Mouse (Mus musculus) intestine, embryonic 16.5 days (tissue): ENCODE measurements around the gene Pdzd8. TPM values are rescaled to one million over a fixed set of nuclear protein-coding genes. Genes with fewer than 3 reads are reported as not detected.

Experiments
- ATAC-seq: fragments of 200-750 bp; cut with Nextera tagmentation; 2 replicates; pipeline ENCODE4 v1.8.0; 2017; ENCODE audit warnings: moderate TSS enrichment, moderate library complexity
- H3K27ac ChIP-seq: fragments of 300-500 bp; sonication (generic); 2 replicates; pipeline ENCODE4 v1.5.1; 2014; ENCODE audit warnings: mild to moderate bottlenecking, low read length
- H3K27me3 ChIP-seq: fragments of 300-500 bp; sonication (generic); replicated peaks from 2 replicates; pipeline ENCODE4 v1.6.1; 2014; ENCODE audit warnings: low read length, control low read depth, mixed read lengths; ENCODE audit not compliant: control insufficient read depth, insufficient read depth
- H3K36me3 ChIP-seq: fragments of 300-500 bp; sonication (generic); 2 replicates; pipeline ENCODE4 v1.6.1; 2014; ENCODE audit warnings: low read length, control low read depth; ENCODE audit not compliant: control insufficient read depth, insufficient read depth
- H3K4me1 ChIP-seq: fragments of 300-500 bp; sonication (generic); 2 replicates; pipeline ENCODE4 v1.6.1; 2014; ENCODE audit warnings: low read length, control low read depth, mixed read lengths; ENCODE audit not compliant: control insufficient read depth, insufficient read depth
- H3K4me2 ChIP-seq: fragments of 300-500 bp; sonication (generic); 2 replicates; pipeline ENCODE4 v1.6.1; 2014; ENCODE audit warnings: low read depth, low read length, control low read depth
- H3K4me3 ChIP-seq: fragments of 300-500 bp; sonication (generic); 2 replicates; pipeline ENCODE4 v1.5.1; 2014; ENCODE audit warnings: mild to moderate bottlenecking, low read length
- H3K9ac ChIP-seq: fragments of 300-500 bp; sonication (generic); 2 replicates; pipeline ENCODE4 v1.6.1; 2014; ENCODE audit warnings: low read depth, low read length
- H3K9me3 ChIP-seq: fragments of 300-500 bp; sonication (generic); 2 replicates; pipeline ENCODE4 v1.6.1; 2016; ENCODE audit warnings: low read length, control low read depth; ENCODE audit not compliant: control insufficient read depth
- WGBS: fragments of 180-500 bp; shearing (Covaris S2); extraction: QIAGEN DNeasy Blood & Tissue Kit; methylation state at CpG from one replicate; pipeline ENCODE4 v1.1.7; 2014; 5-methylcytosine and 5-hydroxymethylcytosine counted together
- polyA plus RNA-seq: library from polyadenylated mRNA; unstranded; fragments of >200 nt; fragmentation: Nextera tagmentation; extraction: Ambion mirVana; gene quantifications from 2 replicates; pipeline ENCODE4 v1.2.1, GENCODE M21; 2015

Gene Pdzd8
- polyA plus RNA-seq, 1 experiment from 2014 or later, result 5.9 TPM

GRCm38 (mm10) chr19:59345081-59345657 lies 411 bp downstream of the Pdzd8 start:
- H3K36me3 ChIP-seq, result no peaks in the 10 kb centered on the region
- peak; percentile 66 for ATAC-seq
- H3K27me3 ChIP-seq, result no peaks in the 10 kb centered on the region
- H3K27ac ChIP-seq, result peak overlapping the region; percentile 92
- WGBS, result under 1% methylated on average over 67 of the region's 70 CpGs
- H3K4me2 ChIP-seq, result peak overlapping the region; percentile 95
- peaks cover 15% of the 10 kb centered on the region for H3K4me1 ChIP-seq
- peak overlapping the region; percentile 85 for H3K9ac ChIP-seq
- H3K9me3 ChIP-seq, result no peaks in the 10 kb centered on the region
- H3K4me3 ChIP-seq, result peak overlapping the region; percentile 90

- H3K4me2 ChIP-seq, result peak overlapping the region; percentile 95
- peak overlapping the region; percentile 90 for H3K4me3 ChIP-seq
- H3K36me3 ChIP-seq, result no peaks in the 10 kb centered on the region
- no peaks in the 10 kb centered on the region for H3K27me3 ChIP-seq
- H3K9me3 ChIP-seq, result no peaks in the 10 kb centered on the region
- WGBS, result under 1% methylated on average over 14 of the region's 14 CpGs
- H3K4me1 ChIP-seq, result peaks cover 15% of the 10 kb centered on the region
- ATAC-seq, result peak; percentile 8; the same call in 1 of the 2 replicates
- H3K9ac ChIP-seq, result peak overlapping the region; percentile 85
- H3K27ac ChIP-seq, result peak overlapping the region; percentile 92; the same call in 1 of the 2 replicates
These were observed 1.3 kb downstream of the Pdzd8 start for GRCm38 (mm10) chr19:59344304-59344711.

- no peaks in the 10 kb centered on the region for H3K9me3 ChIP-seq
- no peak for ATAC-seq
- no peak overlapping the region for H3K9ac ChIP-seq
- no peaks in the 10 kb centered on the region for H3K36me3 ChIP-seq
- 32% methylated on average over 2 of the region's 2 CpGs for WGBS
- peaks cover 15% of the 10 kb centered on the region for H3K4me1 ChIP-seq
- no peaks in the 10 kb centered on the region for H3K27me3 ChIP-seq
- H3K4me3 ChIP-seq, result peak overlapping the region; percentile 27
- no peak overlapping the region for H3K27ac ChIP-seq
- peak overlapping the region; percentile 95 for H3K4me2 ChIP-seq
These were observed 2.6 kb downstream of the Pdzd8 start for GRCm38 (mm10) chr19:59342964-59343363.

- no peak for ATAC-seq
- WGBS, result 72% methylated on average over 3 of the region's 3 CpGs
- H3K4me3 ChIP-seq, result no peak overlapping the region
These were observed 5.7 kb downstream of the Pdzd8 start for GRCm38 (mm10) chr19:59339908-59340307.

GRCm38 (mm10) chr19:59337872-59338681 lies 7.5 kb downstream of the Pdzd8 start:
- no peaks in the 10 kb centered on the region for H3K27me3 ChIP-seq
- H3K36me3 ChIP-seq, result no peaks in the 10 kb centered on the region
- H3K4me2 ChIP-seq, result no peak overlapping the region
- H3K4me1 ChIP-seq, result peaks cover 8% of the 10 kb centered on the region; the same call in 1 of the 2 replicates
- H3K27ac ChIP-seq, result no peak overlapping the region
- 81% methylated on average over 3 of the region's 3 CpGs for WGBS
- H3K9me3 ChIP-seq, result no peaks in the 10 kb centered on the region
- ATAC-seq, result no peak
- no peak overlapping the region for H3K4me3 ChIP-seq
- no peak overlapping the region for H3K9ac ChIP-seq

More at GRCm38 (mm10) chr19:59339908-59340307, 5.7 kb downstream of the Pdzd8 start:
- Histone ChIP-seq H3K9ac (no peak overlapping the region), H3K9me3 (no peaks in the 10 kb centered on the region), H3K4me2 (no peak overlapping the region), H3K4me1 (peaks cover 12% of the 10 kb centered on the region), H3K36me3 (no peaks in the 10 kb centered on the region), H3K27ac (no peak overlapping the region), H3K27me3 (no peaks in the 10 kb centered on the region)

GRCm38 (mm10) chr19:59336655-59337054 lies 8.9 kb downstream of the Pdzd8 start:
- no peaks in the 10 kb centered on the region for H3K36me3 ChIP-seq
- no peak for ATAC-seq
- no peak overlapping the region for H3K9ac ChIP-seq
- no peak overlapping the region for H3K4me2 ChIP-seq
- no peaks in the 10 kb centered on the region for H3K27me3 ChIP-seq
- peaks cover 5% of the 10 kb centered on the region; the same call in 1 of the 2 replicates for H3K4me1 ChIP-seq
- 94% methylated on average over 1 of the region's 1 CpGs for WGBS
- no peaks in the 10 kb centered on the region for H3K9me3 ChIP-seq
- no peak overlapping the region for H3K27ac ChIP-seq
- no peak overlapping the region for H3K4me3 ChIP-seq

- Histone ChIP-seq H3K4me3 (no peak overlapping the region), H3K27ac (no peak overlapping the region), H3K9ac (no peak overlapping the region), H3K9me3 (no peaks in the 10 kb centered on the region), H3K27me3 (no peaks in the 10 kb centered on the region), H3K36me3 (no peaks in the 10 kb centered on the region), H3K4me2 (no peak overlapping the region), H3K4me1 (no peaks in the 10 kb centered on the region)
- ATAC-seq, result no peak
These were observed 14.8 kb downstream of the Pdzd8 start for GRCm38 (mm10) chr19:59330816-59331225.

GRCm38 (mm10) chr19:59321990-59322389 lies 23.6 kb downstream of the Pdzd8 start, which contains the start of gene Rps12-ps3:
Rps12-ps3 (plus strand) TSS chr19:59322290.
- H3K36me3 ChIP-seq, result peaks cover 2% of the 10 kb centered on the region; the same call in 1 of the 2 replicates

GRCm38 (mm10) chr19:59316571-59316970 lies 29.0 kb downstream of the Pdzd8 start:
- ATAC-seq, result no peak
- H3K27ac ChIP-seq, result no peak overlapping the region

More at GRCm38 (mm10) chr19:59321990-59322389, 23.6 kb downstream of the Pdzd8 start, which contains the start of gene Rps12-ps3:
- no peaks in the 10 kb centered on the region for H3K27me3 ChIP-seq
- no peak within 1 kb of the TSS for H3K4me2 ChIP-seq
- H3K4me1 ChIP-seq, result no peaks in the 10 kb centered on the region
- H3K4me3 ChIP-seq, result no peak within 1 kb of the TSS
- WGBS, result over 99% methylated on average over 12 of the region's 14 CpGs
- no peak within 1 kb of the TSS for H3K9ac ChIP-seq
- ATAC-seq, result no peak
- no peak within 1 kb of the TSS for H3K27ac ChIP-seq
- H3K9me3 ChIP-seq, result no peaks in the 10 kb centered on the region

More at GRCm38 (mm10) chr19:59316571-59316970, 29.0 kb downstream of the Pdzd8 start:
- H3K9me3 ChIP-seq, result no peaks in the 10 kb centered on the region
- no peak overlapping the region for H3K4me3 ChIP-seq
- no peak overlapping the region for H3K9ac ChIP-seq
- no peaks in the 10 kb centered on the region for H3K27me3 ChIP-seq
- no peaks in the 10 kb centered on the region for H3K36me3 ChIP-seq
- H3K4me1 ChIP-seq, result no peaks in the 10 kb centered on the region
- H3K4me2 ChIP-seq, result no peak overlapping the region
